Mouse (Mus musculus) ZHBTc4 (cell line): ENCODE measurements around the gene Olfr1156.

ENCODE experiments used
- DNase-seq: peaks from one replicate; pipeline ENCODE4 v3.0.0-alpha.2; 2011; ENCODE audit warnings: low read depth, low spot score

Gene Olfr1156

GRCm38 (mm10) chr2:87953000-87953399 is at the start of gene Olfr1156:
Gene Olfr1156 (minus strand): TSS chr2:87953100.
- no peak for DNase-seq

GRCm38 (mm10) chr2:87989813-87990212 is 36.9 kb upstream of the Olfr1156 start, which contains the start of gene Olfr1158:
Gene Olfr1158 (plus strand): TSS chr2:87990113.
- DNase-seq = no peak

GRCm38 (mm10) chr2:87974563-87974962 is 21.7 kb upstream of the Olfr1156 start, which contains the start of gene Olfr74:
Gene Olfr74 (minus strand): TSS chr2:87974663.
- DNase-seq = no peak

GRCm38 (mm10) chr2:87968199-87968598 is 15.3 kb upstream of the Olfr1156 start, which contains the start of gene Olfr1157:
Gene Olfr1157 (minus strand): TSS chr2:87968299.
- no peak for DNase-seq

- no peak for DNase-seq
Observed at GRCm38 (mm10) chr2:87945037-87945436, 7.9 kb downstream of the Olfr1156 start, which contains the start of gene Olfr1155. Gene Olfr1155 (minus strand): TSS chr2:87945137.

- DNase-seq = no peak
Observed at GRCm38 (mm10) chr2:87905066-87905465, 47.8 kb downstream of the Olfr1156 start, which contains the start of gene Olfr1154. Gene Olfr1154 (minus strand): TSS chr2:87905166.
